Mouse (Mus musculus) activated CD4-positive, CD25-positive, alpha-beta regulatory T cell, adult 4 months (primary cell): Measurements from ENCODE around the gene Aldh3b1. TPM values are rescaled to one million over a fixed set of nuclear protein-coding genes. Genes with fewer than 3 reads are reported as not detected.
"Not testable (repeated sequence)": the region's sequence is repeated elsewhere in the genome, so short reads cannot be mapped to it uniquely, and the experiment has no call there.

Experiments used
- ATAC-seq: one replicate; pipeline ENCODE4 v1.8.0; 2017
- polyA plus RNA-seq, 2 experiments: library from polyadenylated mRNA; unstranded; fragments of 100-300 nt; shearing (Covaris generic); gene quantifications; one replicate each; pipeline ENCODE4 v1.2.1; 2017

The Aldh3b1 gene
- polyA plus RNA-seq = under 1 TPM in 1 of 2 experiments, not detected in 1; 0.83 TPM

- ATAC-seq = no peak
Observed at GRCm38 (mm10) chr19:3929211-3929941, at the start of gene Aldh3b1. TSS of gene Aldh3b1 (minus strand) at chr19:3929808.

DNA sequence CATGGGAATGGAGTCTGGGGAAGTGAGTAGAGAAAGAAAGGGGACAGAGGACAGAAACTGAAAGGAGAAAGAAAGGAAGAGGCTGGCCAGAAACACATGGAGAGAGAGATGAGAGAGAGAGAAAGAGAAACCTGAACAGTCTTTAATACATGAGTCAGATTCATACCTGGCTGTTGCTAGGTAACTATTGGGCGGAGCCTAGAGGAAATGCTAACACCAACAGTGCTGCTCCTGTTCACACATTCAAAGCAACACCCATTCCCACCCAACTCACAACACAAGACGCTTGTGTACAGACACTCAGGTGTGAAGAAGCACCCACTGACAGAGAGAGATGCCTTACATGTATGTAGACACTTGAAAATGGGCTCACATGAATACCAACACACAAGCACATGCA lies 46.3 kb upstream of the Aldh3b1 start:
- no peak for ATAC-seq

- not testable (repeated sequence) for ATAC-seq
Observed at GRCm38 (mm10) chr19:3974608-3975007, 45.0 kb upstream of the Aldh3b1 start.

- ATAC-seq = no peak
Observed at GRCm38 (mm10) chr19:3972229-3972628, 42.6 kb upstream of the Aldh3b1 start, which contains the start of gene Aldh3b2. TSS of gene Aldh3b2 (plus strand) at chr19:3972328.

- no peak for ATAC-seq
Observed at GRCm38 (mm10) chr19:3967258-3967657, 37.6 kb upstream of the Aldh3b1 start.

DNA sequence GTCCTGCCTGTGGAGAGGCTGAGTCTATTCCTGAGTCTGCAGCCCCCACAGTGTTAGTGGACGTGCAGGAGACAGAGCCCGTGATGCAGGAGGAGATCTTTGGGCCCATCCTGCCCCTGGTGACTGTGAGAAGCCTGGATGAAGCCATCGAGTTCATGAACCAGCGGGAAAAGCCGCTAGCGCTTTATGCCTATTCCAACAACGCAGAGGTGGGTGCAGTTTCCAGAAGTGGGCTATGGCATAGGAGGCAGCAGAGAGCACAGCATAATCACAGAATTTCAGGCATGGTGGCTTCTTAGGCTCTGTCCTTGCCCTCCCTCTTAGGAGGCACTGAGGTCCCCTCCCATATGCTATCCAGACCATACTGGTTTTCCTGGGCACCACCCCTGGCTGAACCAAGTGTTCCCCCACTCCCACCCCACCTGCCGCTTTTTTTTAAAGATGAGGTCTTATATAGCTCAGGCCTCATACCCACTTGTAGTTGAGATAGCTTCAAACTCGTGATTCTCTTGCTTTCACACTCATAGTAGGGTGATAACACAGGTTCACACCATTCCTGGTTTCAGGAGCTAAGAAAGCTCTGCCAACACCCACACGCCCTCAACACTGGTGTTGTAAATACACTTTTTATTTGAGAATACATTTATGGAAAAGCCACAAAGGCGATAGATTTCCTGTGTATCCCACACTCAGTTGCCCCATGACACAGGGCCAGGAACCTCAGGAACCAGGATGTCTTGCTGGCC lies 36.9 kb upstream of the Aldh3b1 start:
- ATAC-seq = no peak

DNA sequence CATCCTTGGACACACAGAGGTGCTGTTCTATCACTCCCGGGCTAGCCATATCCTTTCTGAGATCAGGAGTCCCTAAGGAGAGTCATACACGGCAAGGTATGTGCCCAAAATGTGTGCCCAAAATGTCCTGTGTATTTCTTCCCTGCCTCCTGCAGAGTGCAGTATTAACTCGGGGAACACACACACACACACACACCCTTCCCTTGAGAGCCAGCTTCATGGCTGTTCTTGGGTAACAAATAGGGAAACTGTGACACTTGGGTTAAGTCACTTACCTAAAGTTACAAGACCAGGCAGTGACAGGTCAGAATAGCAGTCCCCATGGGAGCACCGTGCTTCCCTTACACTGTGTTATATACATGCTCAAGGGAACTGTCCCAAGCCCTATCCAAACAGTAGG lies 34.4 kb upstream of the Aldh3b1 start:
- ATAC-seq = no peak

GRCm38 (mm10) chr19:3962469-3962868 lies 32.9 kb upstream of the Aldh3b1 start:
- ATAC-seq = no peak

DNA sequence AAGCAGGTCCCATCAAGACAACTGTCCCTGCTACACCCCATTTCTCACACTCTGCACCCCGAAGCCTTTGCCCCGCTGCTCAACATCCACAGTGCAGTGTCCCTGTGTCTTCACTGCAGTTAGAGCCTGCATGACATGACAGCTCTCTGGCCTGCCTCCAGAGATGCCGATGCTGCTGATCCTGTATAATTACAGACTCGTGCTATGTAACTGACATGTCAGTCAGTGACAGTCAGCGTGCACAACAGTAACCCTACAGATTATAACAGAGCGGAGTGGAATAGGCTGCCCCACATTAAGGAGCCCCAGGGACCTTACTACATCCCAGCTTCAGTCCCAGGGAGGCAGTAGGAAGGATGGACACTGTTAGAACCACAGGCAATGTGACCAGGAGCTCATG lies 32.2 kb upstream of the Aldh3b1 start:
- not testable (repeated sequence) for ATAC-seq

GRCm38 (mm10) chr19:3960211-3960610 lies 30.6 kb upstream of the Aldh3b1 start:
- ATAC-seq = no peak

GRCm38 (mm10) chr19:3959030-3959429 lies 29.4 kb upstream of the Aldh3b1 start:
- ATAC-seq = no peak

DNA sequence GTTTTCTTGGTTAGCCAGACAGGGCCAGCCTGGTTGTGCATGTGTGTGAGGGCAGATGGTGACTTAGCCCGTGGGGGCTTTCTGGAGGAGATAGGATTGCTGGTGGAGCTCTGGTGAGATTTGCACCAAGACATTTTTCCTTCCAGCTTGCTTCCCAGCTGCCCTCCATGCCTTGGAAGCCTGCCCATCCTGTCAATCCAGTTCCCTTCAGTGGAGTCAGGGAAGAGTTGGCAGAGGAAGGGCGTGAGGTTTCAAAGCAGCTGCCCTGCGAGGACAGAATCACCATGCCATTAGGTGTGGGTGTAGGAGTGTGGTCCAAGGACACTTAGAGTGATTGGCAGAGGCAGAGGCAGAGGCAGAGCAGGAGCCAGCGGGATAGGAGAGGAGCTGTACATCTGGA lies 28.9 kb upstream of the Aldh3b1 start, which contains the start of gene Aldh3b3:
TSS of gene Aldh3b3 (plus strand) at position 176 of the 400 bp plus-strand sequence.
- ATAC-seq = no peak

DNA sequence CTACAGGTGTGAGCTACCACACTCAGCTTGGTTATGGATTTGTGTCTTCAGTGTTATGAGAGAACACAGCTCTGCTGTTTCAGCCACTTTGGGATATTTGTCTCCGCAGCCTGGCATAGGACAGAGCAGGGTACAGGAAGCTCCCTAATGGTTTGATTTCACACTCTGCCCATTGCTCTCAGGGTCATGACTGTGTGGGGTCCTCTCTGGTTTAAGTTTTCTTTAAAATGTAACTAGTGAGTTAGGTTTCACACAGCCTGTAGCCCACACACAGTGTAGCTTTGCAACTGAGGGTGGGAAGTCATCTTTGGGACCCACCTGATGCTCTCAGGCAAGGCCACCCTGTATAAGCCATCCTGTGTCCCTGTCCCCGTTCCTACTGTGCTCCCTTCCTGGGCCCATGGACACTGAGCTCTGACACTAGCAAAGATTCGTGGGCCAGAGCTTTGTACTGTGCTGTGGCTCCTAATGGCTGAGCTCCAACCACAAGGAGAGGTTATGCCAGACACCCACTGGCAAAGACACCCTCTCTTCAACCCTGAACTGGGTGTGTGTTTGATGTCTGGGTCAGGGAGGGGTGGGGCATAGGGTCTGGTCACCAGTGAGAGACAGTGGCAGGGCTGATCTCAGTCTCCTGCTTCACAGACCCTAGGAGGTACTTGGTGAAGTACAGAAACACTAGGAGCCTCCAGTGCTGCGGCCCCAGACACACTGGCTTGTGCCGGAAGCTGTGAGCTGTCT lies 27.9 kb upstream of the Aldh3b1 start:
- ATAC-seq = not testable (repeated sequence)

DNA sequence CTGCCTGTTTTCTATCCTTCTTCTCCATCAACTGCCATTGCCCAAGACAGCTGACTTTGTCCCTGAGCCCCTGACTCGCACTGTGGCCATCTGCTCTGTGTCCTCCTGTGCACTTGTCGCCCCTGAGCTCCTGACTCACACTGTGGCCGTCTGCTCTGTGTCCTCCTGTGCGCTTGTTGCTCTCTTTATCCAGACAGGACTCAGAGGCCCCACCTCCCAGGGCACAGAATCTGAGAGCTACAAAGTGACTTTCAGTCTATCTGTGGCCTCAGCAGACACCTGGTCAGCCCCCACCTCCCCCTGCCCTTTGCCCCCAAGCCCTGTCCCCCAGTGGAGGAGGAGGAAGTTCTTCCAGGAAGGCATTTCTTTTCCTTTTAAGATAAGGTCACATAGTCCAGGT lies 26.2 kb upstream of the Aldh3b1 start:
- no peak for ATAC-seq

DNA sequence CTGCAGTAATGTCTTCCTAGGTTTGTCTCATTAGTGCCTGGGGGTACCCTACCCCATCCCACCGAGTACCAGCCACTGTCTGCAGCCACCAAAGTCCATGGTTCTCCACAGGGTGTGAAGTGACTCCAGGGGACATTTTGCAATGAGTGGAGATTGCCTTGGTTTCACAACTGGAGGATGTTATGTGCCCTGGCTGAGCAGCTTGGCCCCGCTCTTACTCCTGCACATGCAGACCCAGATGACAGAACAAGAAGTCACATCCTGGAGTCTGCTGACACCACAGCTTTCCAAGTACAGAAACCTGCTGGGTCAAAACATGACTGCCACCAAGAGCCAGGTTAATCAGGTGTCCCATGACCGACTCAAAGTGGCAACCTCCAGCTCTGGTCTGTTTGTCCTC lies 25.4 kb upstream of the Aldh3b1 start:
- no peak for ATAC-seq

- ATAC-seq = no peak
Observed at GRCm38 (mm10) chr19:3952099-3952498, 22.5 kb upstream of the Aldh3b1 start.

DNA sequence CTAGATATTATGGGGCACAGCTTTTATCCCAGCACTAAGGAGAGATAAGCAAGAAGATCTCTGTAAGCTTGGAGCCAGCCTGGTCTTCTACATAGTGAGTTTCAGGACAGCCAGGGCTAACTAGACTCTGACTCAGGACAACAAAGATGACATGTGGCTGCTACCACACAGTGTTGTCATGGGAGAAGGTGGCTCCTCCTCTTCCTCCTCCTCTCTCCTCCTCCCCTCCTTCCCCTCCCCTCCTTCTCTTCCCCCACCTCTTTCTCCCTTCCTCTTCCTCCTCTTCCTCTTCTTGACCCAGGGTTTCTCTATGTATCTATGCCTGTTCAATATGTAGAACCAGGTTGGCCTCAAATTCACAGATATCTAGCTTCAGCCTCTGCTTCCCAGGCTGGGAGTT lies 21.9 kb upstream of the Aldh3b1 start:
- no peak for ATAC-seq

DNA sequence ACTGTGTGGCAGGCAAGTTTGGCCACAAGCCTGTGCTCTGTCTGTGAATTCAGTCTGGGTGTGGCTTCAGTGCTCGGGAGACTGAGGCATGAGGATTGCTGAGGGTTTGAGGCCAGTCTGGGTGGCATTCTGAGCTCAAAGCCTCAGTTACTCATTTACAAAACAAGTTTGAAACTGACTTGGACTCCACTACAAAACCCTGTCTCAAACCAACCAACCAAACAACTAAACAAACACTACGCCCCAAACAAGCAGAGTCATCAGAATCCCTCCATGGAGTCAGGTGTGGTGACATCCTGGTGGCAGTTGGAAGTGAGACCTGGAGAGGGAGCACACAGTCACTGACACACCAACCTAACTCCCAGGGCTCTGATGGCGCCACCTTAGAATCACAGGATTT lies 20.7 kb upstream of the Aldh3b1 start:
- no peak for ATAC-seq

DNA sequence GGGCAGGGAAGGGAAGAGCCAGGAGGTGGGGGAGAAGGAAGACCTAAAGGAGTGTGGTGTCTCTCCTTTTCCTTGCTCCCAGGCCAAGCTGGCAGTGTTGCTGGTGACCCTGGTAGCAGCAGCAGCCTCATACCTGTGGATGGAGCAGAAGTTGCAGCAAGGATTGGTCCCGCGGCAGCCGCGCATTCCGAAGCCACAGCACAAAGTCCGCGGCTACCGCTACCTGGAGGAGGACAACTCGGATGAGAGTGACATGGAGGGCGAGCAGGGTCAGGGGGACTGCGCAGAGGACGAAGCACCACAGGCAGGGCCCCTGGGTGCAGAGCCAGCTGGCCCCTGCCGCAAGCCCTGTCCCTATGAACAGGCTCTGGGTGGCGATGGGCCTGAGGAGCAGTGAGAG lies 18.9 kb upstream of the Aldh3b1 start:
- ATAC-seq = no peak

GRCm38 (mm10) chr19:3947813-3948212 lies 18.2 kb upstream of the Aldh3b1 start:
- no peak for ATAC-seq

- peak; percentile 57 for ATAC-seq
Observed at GRCm38 (mm10) chr19:3946715-3947114, 17.1 kb upstream of the Aldh3b1 start.

- ATAC-seq = no peak
Observed at GRCm38 (mm10) chr19:3945872-3946564, 16.4 kb upstream of the Aldh3b1 start.
